Mouse (Mus musculus): ENCODE data around the gene Gps2.

DNA sequence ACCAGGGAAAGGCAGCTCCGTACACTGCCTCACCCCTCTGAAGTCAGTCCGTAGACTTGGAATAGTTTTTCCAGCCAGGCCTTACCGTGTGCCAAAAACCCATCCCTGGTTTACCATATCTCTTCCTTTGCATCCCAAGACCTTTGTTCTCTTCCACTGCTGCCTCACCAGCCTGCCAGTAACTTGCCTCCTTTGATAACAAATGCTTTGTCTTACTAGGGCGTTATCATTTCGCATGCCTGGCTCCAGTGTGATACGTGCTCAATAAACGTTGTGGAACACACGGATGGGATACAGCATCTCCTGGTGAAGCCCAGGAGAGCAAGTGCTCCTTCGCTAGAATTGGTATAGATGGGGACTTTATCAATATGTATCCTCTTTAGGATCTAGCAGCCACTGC is 46.4 kb upstream of the Gps2 start:
- TF ChIP-seq CTCF (IDR thresholded peaks at IDR 0.05; ENCODE audit: extremely low read depth, insufficient read length, insufficient replicate concordance, low read depth, low read length) (no peak), POLR2A (IDR thresholded peaks at IDR 0.05; ENCODE audit: low read depth, low read length) (no peak)
